Mouse (Mus musculus): ENCODE data around the gene Add1. TPM values are rescaled to one million over a fixed set of nuclear protein-coding genes. Genes with fewer than 3 reads are reported as not detected.

The Add1 gene
- polyA plus RNA-seq, 1 experiment from 2014 or later = 176 TPM

DNA sequence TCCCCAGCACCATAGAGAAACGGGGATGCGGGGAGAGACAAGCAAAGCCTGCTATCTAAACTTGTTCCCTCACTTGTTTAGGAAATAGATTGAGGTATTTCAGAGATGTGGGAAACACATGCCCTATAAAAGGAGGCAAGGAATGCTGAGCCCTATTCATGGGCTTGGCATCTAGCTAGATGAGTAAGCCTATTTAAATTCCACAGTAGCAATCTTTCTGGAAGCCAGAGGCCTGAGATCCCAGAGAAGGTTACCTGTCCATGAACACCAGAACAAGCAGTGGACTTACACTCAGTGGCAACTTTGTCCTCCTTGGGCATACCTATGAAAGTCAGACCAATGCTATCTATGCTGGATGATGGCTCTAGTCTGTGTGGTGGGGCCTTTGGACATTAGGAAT, 89.8 kb downstream of the Add1 start:
- no peak for ATAC-seq (ENCODE audit: insufficient read depth, low FRiP score)
- H3K36me3 ChIP-seq (ENCODE audit: control insufficient read depth, insufficient read depth, low read length) = no peaks in the 10 kb centered on the region
- no peaks in the 10 kb centered on the region for H3K9me3 ChIP-seq (replicated peaks; ENCODE audit: control insufficient read depth, low read length)
- H3K9ac ChIP-seq (ENCODE audit: low read length) = no peak overlapping the region
- no peaks in the 10 kb centered on the region for H3K27me3 ChIP-seq (ENCODE audit: control insufficient read depth, insufficient read depth, low read length)
- H3K4me2 ChIP-seq (ENCODE audit: low read depth, low read length) = no peak overlapping the region
- WGBS = 86% methylated on average over 2 of the region's 2 CpGs
- H3K4me1 ChIP-seq (ENCODE audit: control insufficient read depth, insufficient read depth, low read length) = peaks cover 7% of the 10 kb centered on the region; the same call in 1 of the 2 replicates
- no peak overlapping the region for H3K4me3 ChIP-seq (replicated peaks; ENCODE audit: low read length)
- H3K27ac ChIP-seq (ENCODE audit: low read length) = no peak overlapping the region

DNA sequence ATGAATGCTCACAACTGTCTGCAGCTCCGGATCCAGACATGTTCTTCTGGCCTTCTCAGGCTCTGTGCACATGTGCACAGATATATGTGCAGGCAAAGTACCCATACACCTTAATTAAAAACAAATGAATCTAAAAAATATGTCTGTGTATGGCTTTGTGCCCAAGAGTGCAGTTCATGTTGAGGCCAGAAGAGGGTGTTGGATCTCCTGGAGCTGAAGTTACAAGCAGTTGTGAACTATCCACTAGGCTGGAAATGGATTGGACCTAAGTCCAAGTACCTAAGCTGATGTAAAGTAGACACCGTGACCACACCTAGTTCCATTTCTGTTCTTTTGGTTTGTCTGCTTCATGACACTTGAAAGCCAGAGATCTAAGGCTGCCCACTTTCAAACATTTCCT, 96.0 kb downstream of the Add1 start:
- H3K9me3 ChIP-seq (replicated peaks; ENCODE audit: control insufficient read depth, low read length) = no peaks in the 10 kb centered on the region
- no peak overlapping the region for H3K9ac ChIP-seq (ENCODE audit: low read length)
- H3K27me3 ChIP-seq (ENCODE audit: control insufficient read depth, insufficient read depth, low read length) = no peaks in the 10 kb centered on the region
- no peaks in the 10 kb centered on the region for H3K36me3 ChIP-seq (ENCODE audit: control insufficient read depth, insufficient read depth, low read length)
- ATAC-seq (ENCODE audit: insufficient read depth, low FRiP score) = no peak
- no peak overlapping the region for H3K4me3 ChIP-seq (replicated peaks; ENCODE audit: low read length)
- H3K27ac ChIP-seq (ENCODE audit: low read length) = no peak overlapping the region
- H3K4me1 ChIP-seq (ENCODE audit: control insufficient read depth, insufficient read depth, low read length) = no peaks in the 10 kb centered on the region
- no peak overlapping the region for H3K4me2 ChIP-seq (ENCODE audit: low read depth, low read length)
- WGBS = 83% methylated on average over 2 of the region's 2 CpGs

DNA sequence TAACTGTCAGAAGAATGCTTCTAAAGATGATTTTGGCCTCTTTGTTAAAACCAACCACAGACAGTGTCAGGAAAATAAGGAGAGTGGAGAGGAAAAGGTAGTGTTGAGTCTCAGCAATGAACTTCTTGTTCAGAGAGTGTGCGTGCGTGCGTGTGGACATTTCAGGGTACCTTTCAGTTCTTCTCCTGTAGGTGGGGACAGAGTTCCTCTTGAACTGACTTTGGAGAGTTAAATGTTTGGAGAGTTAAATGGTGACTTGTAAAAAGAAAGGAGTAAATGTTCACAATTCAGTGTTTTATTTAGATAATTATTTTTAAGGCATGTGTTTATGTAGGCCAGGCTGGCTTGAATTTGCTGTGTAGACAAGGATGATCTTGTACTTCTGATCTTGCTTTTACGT, 96.8 kb downstream of the Add1 start:
- 82% methylated on average over 4 of the region's 4 CpGs for WGBS
- ATAC-seq (ENCODE audit: insufficient read depth, low FRiP score) = no peak

More for the DNA sequence above, 96.8 kb downstream of the Add1 start:
- H3K27me3 ChIP-seq (ENCODE audit: control insufficient read depth, insufficient read depth, low read length) = no peaks in the 10 kb centered on the region
- H3K4me3 ChIP-seq (replicated peaks; ENCODE audit: low read length) = no peak overlapping the region
- H3K4me1 ChIP-seq (ENCODE audit: control insufficient read depth, insufficient read depth, low read length) = no peaks in the 10 kb centered on the region
- H3K4me2 ChIP-seq (ENCODE audit: low read depth, low read length) = no peak overlapping the region
- no peak overlapping the region for H3K9ac ChIP-seq (ENCODE audit: low read length)
- H3K27ac ChIP-seq (ENCODE audit: low read length) = no peak overlapping the region
- H3K36me3 ChIP-seq (ENCODE audit: control insufficient read depth, insufficient read depth, low read length) = no peaks in the 10 kb centered on the region
- H3K9me3 ChIP-seq (replicated peaks; ENCODE audit: control insufficient read depth, low read length) = no peaks in the 10 kb centered on the region

Small RNA genes lying within 50 kb of the gene (microRNA-seq; reads per million reads assigned to microRNA genes)
- not detected for gene Mir7036b

Other genes starting within 250 kb of the Add1 start
- 151 and 164 TPM in 2 replicates for gene Rnf4, start 237.4 kb upstream of the Add1 start, polyA plus RNA-seq (2015; fragmentation: Nextera tagmentation; extraction: Ambion mirVana)
- gene Fam193a, start 203.7 kb upstream of the Add1 start, polyA plus RNA-seq (2015; fragmentation: Nextera tagmentation; extraction: Ambion mirVana) = 8.7 and 9.2 TPM in 2 replicates
- 29.2 and 31.6 TPM in 2 replicates for gene Tnip2, start 59.7 kb upstream of the Add1 start, polyA plus RNA-seq (2015; fragmentation: Nextera tagmentation; extraction: Ambion mirVana)
- gene Sh3bp2, start 47.8 kb upstream of the Add1 start, polyA plus RNA-seq (2015; fragmentation: Nextera tagmentation; extraction: Ambion mirVana) = 5.8 and 7.0 TPM in 2 replicates
- 118 and 151 TPM in 2 replicates for gene Mfsd10, start 63.5 kb downstream of the Add1 start, polyA plus RNA-seq (2015; fragmentation: Nextera tagmentation; extraction: Ambion mirVana)
- gene Nop14, start 86.5 kb downstream of the Add1 start, polyA plus RNA-seq (2015; fragmentation: Nextera tagmentation; extraction: Ambion mirVana) = 20.8 and 24.3 TPM in 2 replicates
- gene Grk4, start 86.7 kb downstream of the Add1 start, polyA plus RNA-seq (2015; fragmentation: Nextera tagmentation; extraction: Ambion mirVana) = 2.1 TPM in 2 replicates
- gene Htt, start 188.1 kb downstream of the Add1 start, polyA plus RNA-seq (2015; fragmentation: Nextera tagmentation; extraction: Ambion mirVana) = 11.0 and 12.1 TPM in 2 replicates

Data from stomach, embryonic 16.5 days (tissue).